Mouse (Mus musculus): ENCODE results near the gene Wipf3.

DNA sequence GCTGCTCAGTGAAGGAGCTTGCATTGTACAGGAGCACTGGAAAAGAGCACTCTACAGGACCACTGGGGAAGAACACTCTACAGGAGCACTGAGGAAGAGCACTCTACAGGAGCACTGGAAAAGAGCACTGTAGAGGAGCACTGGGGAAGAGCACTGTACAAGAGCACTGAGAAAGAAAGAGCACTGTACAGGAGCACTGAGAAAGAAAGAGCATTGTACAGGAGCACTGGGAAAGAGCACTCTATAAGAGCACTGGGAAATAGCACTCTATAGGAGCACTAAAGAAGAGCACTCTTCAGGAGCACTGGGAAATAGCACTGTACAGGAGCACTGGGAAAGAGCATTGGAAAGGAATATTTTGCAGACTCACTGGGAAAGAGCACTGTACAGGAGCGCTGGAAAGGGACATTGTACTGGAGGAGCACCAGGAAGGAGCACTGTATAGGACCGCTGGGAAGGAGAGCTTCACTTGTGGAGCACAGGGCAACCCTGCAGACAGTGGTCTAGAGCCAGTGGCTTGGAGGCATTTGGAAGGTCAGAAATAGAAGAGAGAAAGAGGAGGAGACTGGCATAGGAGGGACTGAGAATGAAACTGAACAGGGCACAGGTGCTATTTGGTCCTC is 87.2 kb downstream of the Wipf3 start:
- no peak for TF ChIP-seq POLR2A (IDR thresholded peaks at IDR 0.05; ENCODE audit: low read depth, low read length)
- no peak for TF ChIP-seq CTCF (IDR thresholded peaks at IDR 0.05; ENCODE audit: extremely low read depth, insufficient read length, insufficient replicate concordance, low read depth, low read length)

Data from small intestine, adult 2 months (tissue).